Mouse (Mus musculus) kidney, adult 2 months (tissue): ENCODE measurements around the gene Unc5c.

Experiments used
- CTCF ChIP-seq: fragments of 200-500 bp; conservative IDR thresholded peaks from 2 replicates; pipeline ENCODE4 v1.5.1; 2011; ENCODE audit warnings: low read depth, mild to moderate bottlenecking, control low read depth, low read length, moderate library complexity, mixed read lengths; ENCODE audit not compliant: insufficient read depth, insufficient read length
- POLR2A ChIP-seq: fragments of 200-500 bp; IDR thresholded peaks from one replicate; pipeline ENCODE4 v1.6.1; 2011; ENCODE audit warnings: low read depth, low read length, control low read depth

DNA sequence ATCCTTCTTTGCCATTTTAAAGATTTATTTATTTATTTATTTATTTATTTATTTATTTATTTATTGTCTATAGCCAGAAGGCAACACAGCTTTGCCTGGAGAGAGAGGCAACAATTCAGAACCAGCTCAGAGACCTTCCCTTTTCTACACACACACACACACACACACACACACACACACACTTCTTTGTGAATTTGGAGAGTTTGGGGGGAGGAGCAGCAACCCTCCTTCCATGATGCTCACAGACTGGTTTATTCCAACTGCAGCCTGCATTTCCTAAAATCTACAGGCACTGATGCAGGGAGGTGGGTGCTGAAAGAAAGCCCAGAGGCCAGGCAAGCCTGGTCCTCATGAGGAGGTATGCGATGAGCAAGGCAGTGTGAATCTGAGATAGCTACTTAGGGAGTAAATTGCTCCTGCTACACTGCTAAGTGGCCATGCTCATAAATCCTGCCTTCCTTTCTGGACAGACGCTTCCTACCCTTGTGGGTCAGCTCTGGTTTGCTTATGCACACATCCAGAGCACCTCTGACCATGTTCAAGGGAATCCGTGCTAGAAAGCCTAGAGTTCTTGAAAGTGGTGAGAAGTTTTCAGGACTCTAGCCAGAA is 1.8 kb downstream of the Unc5c start:
- TF ChIP-seq CTCF, result no peak
- TF ChIP-seq POLR2A, result no peak
